Mouse (Mus musculus): ENCODE data around the gene Hic1. TPM values are rescaled to one million over a fixed set of nuclear protein-coding genes. Genes with fewer than 3 reads are reported as not detected.

Hic1 gene
- polyA plus RNA-seq, 1 experiment = 13.2 TPM

GRCm38 (mm10) chr11:75170136-75170751 is 925 bp upstream of the Hic1 start:
- 1% methylated on average over 38 of the region's 38 CpGs for whole genome bisulfite sequencing
- peak; percentile 90 for DNase-seq (ENCODE audit: low read depth, low spot score)

GRCm38 (mm10) chr11:75168590-75169361 is 543 bp downstream of the Hic1 start:
- DNase-seq (ENCODE audit: low read depth, low spot score) = no peak
- WGBS = under 1% methylated on average over 81 of the region's 83 CpGs

GRCm38 (mm10) chr11:75167643-75168589 is 1.4 kb downstream of the Hic1 start:
- DNase-seq (ENCODE audit: low read depth, low spot score) = no peak
- 11% methylated on average over 52 of the region's 63 CpGs for WGBS

DNA sequence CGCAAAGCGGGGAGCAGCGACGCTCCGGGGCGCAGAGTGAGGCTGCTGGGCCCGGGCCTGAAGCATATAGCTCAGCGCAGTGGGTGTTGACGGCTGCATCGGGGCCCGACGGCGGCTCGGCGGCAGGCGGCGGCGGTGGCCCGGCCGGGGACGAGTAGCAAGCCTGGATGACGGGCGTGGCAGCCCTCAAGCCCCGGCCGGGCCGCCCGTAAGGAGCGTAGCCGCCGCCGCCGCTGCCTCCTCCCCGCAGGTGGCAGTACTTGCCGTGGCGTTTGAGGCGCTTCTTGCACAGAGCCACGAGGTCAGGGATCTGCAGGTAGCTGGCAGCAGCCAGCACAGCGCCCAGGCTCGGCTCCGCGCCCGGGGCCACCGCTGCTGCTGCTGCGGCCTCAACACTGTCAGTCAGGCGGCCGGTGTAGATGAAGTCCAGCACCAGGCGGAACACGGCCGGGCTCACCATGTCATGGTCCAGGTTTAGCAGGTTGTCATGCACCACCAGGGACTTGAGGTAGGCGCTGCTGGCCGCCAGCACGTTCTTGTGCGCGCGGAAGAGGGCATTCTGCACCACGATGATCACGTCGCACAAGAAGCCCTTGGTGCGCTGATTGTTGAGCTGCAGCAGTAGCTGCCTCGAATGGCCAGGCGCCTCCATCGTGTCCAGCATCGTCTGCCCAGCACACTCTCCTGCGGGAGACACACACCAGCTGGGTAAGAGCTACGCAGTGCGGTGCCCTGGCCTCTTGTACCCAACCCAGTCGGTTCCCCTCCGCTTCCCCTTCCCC is 2.3 kb downstream of the Hic1 start:
- no peak for DNase-seq (ENCODE audit: low read depth, low spot score)
- 9% methylated on average over 68 of the region's 68 CpGs for WGBS

GRCm38 (mm10) chr11:75166193-75166842 is 3.0 kb downstream of the Hic1 start:
- no peak for DNase-seq (ENCODE audit: low read depth, low spot score)
- 12% methylated on average over 55 of the region's 55 CpGs for WGBS

GRCm38 (mm10) chr11:75165441-75166192 is 3.7 kb downstream of the Hic1 start:
- 13% methylated on average over 54 of the region's 54 CpGs for WGBS
- DNase-seq (ENCODE audit: low read depth, low spot score) = no peak

- WGBS = 43% methylated on average over 15 of the region's 15 CpGs
- DNase-seq (ENCODE audit: low read depth, low spot score) = no peak
Measured at GRCm38 (mm10) chr11:75164750-75165149, 4.6 kb downstream of the Hic1 start.

DNA sequence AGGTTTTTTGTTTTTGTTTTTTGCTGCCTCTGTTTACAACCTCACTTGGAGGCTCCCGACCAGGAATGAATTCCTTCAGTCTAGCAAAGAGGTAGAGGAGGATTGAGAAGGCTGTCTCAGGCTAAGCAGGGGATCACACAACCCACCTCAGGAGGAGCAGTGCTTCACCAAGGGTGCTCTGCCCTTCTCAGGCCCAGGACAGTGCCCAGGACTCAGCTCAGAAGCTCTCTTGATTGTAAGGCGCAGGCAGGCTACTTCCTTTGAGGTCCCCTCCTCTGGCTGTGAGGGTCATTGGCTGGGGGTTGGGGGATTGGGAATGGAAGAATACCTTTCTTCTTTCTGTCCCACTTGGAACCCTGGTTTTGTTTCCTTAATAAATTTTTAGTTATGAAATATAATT is 5.3 kb downstream of the Hic1 start:
- DNase-seq (ENCODE audit: low read depth, low spot score) = no peak
- 68% methylated on average over 2 of the region's 2 CpGs for WGBS

DNA sequence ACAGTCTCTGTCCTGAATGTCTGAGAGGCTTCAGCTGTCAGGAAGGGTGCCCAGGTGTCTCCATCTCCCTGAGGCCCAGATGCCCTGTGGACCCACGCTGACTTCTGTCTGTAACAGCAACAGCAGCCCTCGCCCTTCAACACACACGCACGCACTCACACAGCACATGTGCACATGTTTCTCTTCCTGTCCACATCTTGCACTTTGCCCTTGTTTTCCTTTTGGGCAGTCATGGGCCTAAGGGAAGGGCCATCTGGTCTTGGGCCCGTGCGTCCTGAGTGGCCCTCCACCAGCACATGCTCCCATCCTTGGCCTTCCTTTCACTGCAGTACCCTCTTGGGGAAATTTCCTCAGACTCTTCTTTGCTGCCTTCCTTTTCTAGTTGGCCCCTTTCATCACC is 5.9 kb downstream of the Hic1 start:
- WGBS = 63% methylated on average over 6 of the region's 6 CpGs
- no peak for DNase-seq (ENCODE audit: low read depth, low spot score)

GRCm38 (mm10) chr11:75162591-75163080 is 6.7 kb downstream of the Hic1 start:
- DNase-seq (ENCODE audit: low read depth, low spot score) = no peak
- 75% methylated on average over 12 of the region's 12 CpGs for WGBS

DNA sequence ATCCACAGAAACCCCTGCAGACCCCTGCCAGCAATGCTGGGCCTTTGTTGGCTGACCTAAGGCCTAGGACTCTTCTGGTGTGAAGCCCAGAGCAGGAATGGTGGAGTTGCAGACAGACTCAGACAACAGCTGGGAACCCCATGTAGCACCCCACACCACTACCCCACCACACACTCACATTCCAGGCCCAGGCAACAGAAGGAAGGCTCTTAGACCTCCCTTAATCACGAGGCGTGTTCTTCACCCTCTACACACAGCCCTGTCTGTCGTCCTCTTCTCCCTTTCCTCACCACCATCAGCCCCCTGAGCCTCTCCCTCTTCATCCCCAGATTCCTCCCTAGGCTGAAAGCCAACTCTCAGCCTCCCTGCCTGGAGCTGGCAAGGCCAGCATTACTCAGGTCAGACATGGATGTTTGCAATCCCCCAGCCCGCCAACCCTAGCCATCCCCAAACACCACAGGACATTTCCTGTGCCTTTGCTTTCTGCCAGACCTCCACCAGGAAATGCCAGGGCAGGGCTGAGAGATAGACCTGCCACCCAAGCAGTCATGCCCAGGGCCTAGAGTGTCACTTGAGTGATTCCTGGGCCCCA is 7.8 kb downstream of the Hic1 start:
- 70% methylated on average over 4 of the region's 4 CpGs for WGBS
- no peak for DNase-seq (ENCODE audit: low read depth, low spot score)

DNA sequence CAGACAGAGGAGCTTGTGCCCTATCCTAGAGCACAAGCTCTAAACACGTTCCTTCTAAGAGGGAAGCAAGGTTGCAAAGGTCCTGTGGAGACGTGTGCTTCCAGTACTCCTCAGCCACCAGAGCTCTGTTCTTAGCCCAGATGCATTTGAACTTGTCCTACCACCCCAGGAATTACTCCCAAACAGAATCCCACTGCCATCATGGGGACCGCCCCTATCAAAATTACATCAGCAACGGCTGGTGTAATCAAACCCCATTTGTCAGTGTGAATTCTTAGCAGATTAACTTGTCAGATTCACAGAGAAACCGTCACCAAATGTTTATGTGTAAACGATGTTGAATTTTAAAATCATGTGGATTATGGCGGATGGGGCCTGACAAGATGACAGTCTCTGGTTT is 8.4 kb downstream of the Hic1 start:
- 74% methylated on average over 7 of the region's 7 CpGs for WGBS
- no peak for DNase-seq (ENCODE audit: low read depth, low spot score)

DNA sequence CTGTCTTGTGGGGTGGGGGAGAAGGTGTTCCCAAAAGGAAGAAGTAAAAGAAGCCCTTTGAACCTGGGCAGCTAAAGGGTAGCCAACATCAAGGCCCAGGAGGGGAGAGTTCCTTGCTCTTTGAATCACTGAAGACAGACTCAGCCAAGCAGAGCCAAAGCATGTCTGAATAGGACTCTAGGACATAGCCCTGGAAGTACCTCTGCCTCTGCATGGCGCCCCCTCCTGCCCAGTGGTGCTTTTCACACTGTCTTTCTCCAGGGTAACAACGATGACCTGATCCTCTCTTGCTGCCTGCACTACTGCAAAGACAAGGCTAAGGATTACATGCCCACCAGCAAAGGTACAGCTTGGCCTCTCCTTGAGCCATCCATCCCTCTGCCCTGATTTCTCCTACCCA is 9.8 kb downstream of the Hic1 start:
- no peak for DNase-seq (ENCODE audit: low read depth, low spot score)
- WGBS = 71% methylated on average over 2 of the region's 2 CpGs

DNA sequence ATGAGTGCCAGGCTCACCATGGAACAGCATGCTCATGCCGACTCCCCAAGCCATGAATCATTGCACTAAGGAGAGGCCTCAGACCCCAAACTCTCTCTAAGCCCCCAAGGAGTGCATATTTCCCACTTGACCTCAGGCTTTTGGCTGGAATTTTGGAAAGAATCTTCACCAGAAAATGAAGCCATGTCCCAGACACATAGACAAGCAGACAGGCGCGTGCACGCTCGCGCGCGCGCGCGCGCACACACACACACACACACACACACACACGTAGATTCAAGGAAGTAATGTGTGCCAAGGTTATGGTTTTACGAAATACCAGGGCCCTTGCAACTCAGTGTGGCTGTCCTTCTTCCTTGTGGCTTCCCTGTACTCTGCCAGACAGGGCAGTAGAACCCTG is 10.9 kb downstream of the Hic1 start:
- no peak for DNase-seq (ENCODE audit: low read depth, low spot score)
- 45% methylated on average over 14 of the region's 14 CpGs for WGBS

GRCm38 (mm10) chr11:75157901-75158300 is 11.4 kb downstream of the Hic1 start:
- 19% methylated on average over 2 of the region's 2 CpGs for WGBS
- DNase-seq (ENCODE audit: low read depth, low spot score) = no peak

GRCm38 (mm10) chr11:75157037-75157436 is 12.3 kb downstream of the Hic1 start:
- DNase-seq (ENCODE audit: low read depth, low spot score) = no peak
- 43% methylated on average over 4 of the region's 4 CpGs for WGBS

DNA sequence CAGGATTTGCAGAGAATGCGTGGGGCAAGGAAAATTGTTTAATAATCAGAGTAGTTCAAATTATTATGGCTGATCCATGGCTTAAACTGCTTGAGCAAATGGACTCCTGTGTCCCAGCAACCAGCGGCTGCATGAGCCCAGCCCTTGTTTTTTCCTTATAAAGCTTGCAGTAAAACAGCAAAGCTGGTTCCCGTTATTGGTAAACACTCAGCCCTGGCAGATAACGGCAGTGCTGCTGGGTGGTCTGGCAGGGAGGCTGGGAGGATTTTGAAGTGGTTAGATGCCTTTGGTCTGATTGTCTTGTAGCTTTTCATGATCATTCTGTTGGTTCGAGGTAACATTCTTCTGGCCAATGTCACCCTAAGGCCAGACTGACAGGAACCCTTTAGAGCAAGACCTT is 12.9 kb downstream of the Hic1 start:
- whole genome bisulfite sequencing = 45% methylated on average over 5 of the region's 5 CpGs
- no peak for DNase-seq (ENCODE audit: low read depth, low spot score)

DNA sequence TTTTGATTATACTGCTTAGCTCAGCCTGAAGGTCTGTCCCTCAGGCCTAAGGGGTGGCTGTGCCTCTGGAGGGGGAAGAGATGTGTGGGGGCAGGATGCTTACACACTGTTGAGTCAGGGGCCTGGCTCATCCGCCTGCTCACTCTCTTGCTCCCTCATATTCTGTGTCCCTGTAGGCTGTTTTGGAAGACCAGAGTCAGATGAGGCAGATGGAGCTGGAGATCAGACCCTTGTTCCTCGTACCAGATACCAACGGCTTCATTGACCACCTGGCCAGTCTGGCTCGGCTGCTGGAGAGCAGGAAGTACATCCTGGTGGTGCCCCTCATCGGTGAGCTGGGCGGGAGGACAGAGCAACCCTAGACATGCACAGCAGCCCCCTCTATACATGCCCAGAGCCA is 13.3 kb downstream of the Hic1 start:
- 60% methylated on average over 6 of the region's 6 CpGs for WGBS
- no peak for DNase-seq (ENCODE audit: low read depth, low spot score)

Data from large intestine, adult 2 months (tissue).